Mouse (Mus musculus) limb, embryonic 14.5 days (tissue): ENCODE measurements around the gene Nup93. TPM values are rescaled to one million over a fixed set of nuclear protein-coding genes. Genes with fewer than 3 reads are reported as not detected.

ENCODE experiments used
- ATAC-seq: fragments of 200-750 bp; cut with Nextera tagmentation; 2 replicates; pipeline ENCODE4 v1.8.0; 2017; ENCODE audit warnings: low read depth, moderate number of reproducible peaks, moderate TSS enrichment; ENCODE audit not compliant: low FRiP score
- DNase-seq: peaks from one replicate; pipeline ENCODE4 v3.0.0-alpha.2; 2015; ENCODE audit warnings: low spot score
- H3K27ac ChIP-seq: fragments of 300-500 bp; sonication (generic); replicated peaks from 2 replicates; pipeline ENCODE4 v1.5.1; 2014; ENCODE audit warnings: low read depth, mild to moderate bottlenecking, low read length, moderate library complexity, mixed read lengths
- H3K27me3 ChIP-seq: fragments of 300-500 bp; sonication (generic); 2 replicates; pipeline ENCODE4 v1.6.1; 2014; ENCODE audit warnings: low read length, mixed read lengths; ENCODE audit not compliant: control insufficient read depth, insufficient read depth
- H3K36me3 ChIP-seq: fragments of 300-500 bp; sonication (generic); 2 replicates; pipeline ENCODE4 v1.6.1; 2014; ENCODE audit warnings: mild to moderate bottlenecking, low read length, moderate library complexity, mixed read lengths; ENCODE audit not compliant: control insufficient read depth, insufficient read depth
- H3K4me1 ChIP-seq: fragments of 300-500 bp; sonication (generic); 2 replicates; pipeline ENCODE4 v1.6.1; 2014; ENCODE audit warnings: antibody characterized with exemption, low read length, mixed read lengths; ENCODE audit not compliant: control insufficient read depth, insufficient read depth
- H3K4me2 ChIP-seq: fragments of 300-500 bp; sonication (generic); replicated peaks from 2 replicates; pipeline ENCODE4 v1.6.1; 2014; ENCODE audit warnings: low read depth, mild to moderate bottlenecking, low read length, moderate library complexity; ENCODE audit not compliant: severe bottlenecking
- H3K4me3 ChIP-seq: fragments of 300-500 bp; sonication (generic); replicated peaks from 2 replicates; pipeline ENCODE4 v1.5.1; 2014; ENCODE audit warnings: low read length
- H3K9ac ChIP-seq: fragments of 300-500 bp; sonication (generic); 2 replicates; pipeline ENCODE4 v1.6.1; 2014; ENCODE audit warnings: mild to moderate bottlenecking, low read depth, low read length, moderate library complexity; ENCODE audit not compliant: severe bottlenecking
- H3K9me3 ChIP-seq: fragments of 300-500 bp; sonication (generic); 2 replicates; pipeline ENCODE4 v1.6.1; 2016; ENCODE audit warnings: low read length; ENCODE audit not compliant: control insufficient read depth
- POLR2A ChIP-seq: fragments of 200-500 bp; IDR thresholded peaks from 2 replicates; pipeline ENCODE4 v1.8.0; 2012; ENCODE audit warnings: inconsistent platforms, mild to moderate bottlenecking, moderate library complexity, borderline replicate concordance; ENCODE audit not compliant: insufficient read depth, insufficient read length; ENCODE audit errors: extremely low read depth
- WGBS: fragments of 180-500 bp; shearing (Covaris S2); extraction: QIAGEN DNeasy Blood & Tissue Kit; methylation state at CpG from one replicate; pipeline ENCODE4 v1.1.7; 2014; 5-methylcytosine and 5-hydroxymethylcytosine counted together
- polyA plus RNA-seq, 2 experiments: library from polyadenylated mRNA; depleted of rRNA in 1 of 2; stranded (reverse) in 1 of 2; unstranded in 1 of 2; fragments of >200 nt; fragmentation: Nextera tagmentation in 1 of 2; extraction: Ambion mirVana in 1 of 2; gene quantifications; 2 replicates each; pipeline versions ENCODE4 v1.2.1 to v1.2.3; 2012 to 2014

Gene Nup93
- polyA plus RNA-seq, 2 experiments: 64.0 to 72.3 TPM

DNA sequence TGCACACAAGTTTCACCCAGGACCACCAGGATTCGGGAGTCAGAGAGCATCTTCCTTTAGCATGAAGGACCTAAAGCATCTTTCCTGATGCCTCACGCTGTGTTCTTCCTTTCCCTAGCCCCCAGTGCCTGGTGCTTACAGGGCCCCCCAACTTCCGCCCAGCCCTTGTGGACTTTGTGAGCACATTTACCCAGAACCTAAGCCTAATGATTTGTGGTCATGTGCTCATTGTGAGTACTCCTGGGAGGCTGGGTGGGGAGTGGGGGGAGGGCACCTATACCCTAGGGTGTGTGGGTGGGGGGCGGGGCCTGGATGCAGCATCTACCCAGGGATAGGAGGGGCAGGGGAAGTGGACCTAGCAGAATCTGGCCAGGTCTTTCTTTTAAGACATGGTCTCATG, 131.3 kb downstream of the Nup93 start:
- WGBS: 87% methylated on average over 4 of the region's 4 CpGs
- DNase-seq (no peak), ATAC-seq (no peak)
- no peak for TF ChIP-seq POLR2A
- H3K4me1 ChIP-seq: no peaks in the 10 kb centered on the region
- H3K4me2 ChIP-seq: no peak overlapping the region
- H3K4me3 ChIP-seq: no peak overlapping the region
- H3K9ac ChIP-seq: no peak overlapping the region
- no peak overlapping the region for H3K27ac ChIP-seq
- no peaks in the 10 kb centered on the region for H3K27me3 ChIP-seq
- no peaks in the 10 kb centered on the region for H3K9me3 ChIP-seq
- H3K36me3 ChIP-seq: no peaks in the 10 kb centered on the region

GRCm38 (mm10) chr8:94346264-94346663, 131.9 kb downstream of the Nup93 start:
- Histone ChIP-seq H3K9ac (no peak overlapping the region), H3K27me3 (no peaks in the 10 kb centered on the region), H3K27ac (no peak overlapping the region), H3K36me3 (no peaks in the 10 kb centered on the region), H3K4me2 (no peak overlapping the region), H3K4me1 (no peaks in the 10 kb centered on the region), H3K9me3 (no peaks in the 10 kb centered on the region), H3K4me3 (no peak overlapping the region)
- no peak for TF ChIP-seq POLR2A
- ATAC-seq (no peak), DNase-seq (no peak)
- WGBS: 88% methylated on average over 13 of the region's 13 CpGs

- Histone ChIP-seq H3K9ac (no peak overlapping the region), H3K27ac (no peak overlapping the region), H3K36me3 (no peaks in the 10 kb centered on the region), H3K4me3 (no peak overlapping the region), H3K4me2 (no peak overlapping the region), H3K4me1 (no peaks in the 10 kb centered on the region), H3K9me3 (no peaks in the 10 kb centered on the region), H3K27me3 (no peaks in the 10 kb centered on the region)
- ATAC-seq: no peak
- no peak for TF ChIP-seq POLR2A
- no peak for DNase-seq
- WGBS: 66% methylated on average over 9 of the region's 9 CpGs
Observed at GRCm38 (mm10) chr8:94348425-94348824, 134.1 kb downstream of the Nup93 start.

DNA sequence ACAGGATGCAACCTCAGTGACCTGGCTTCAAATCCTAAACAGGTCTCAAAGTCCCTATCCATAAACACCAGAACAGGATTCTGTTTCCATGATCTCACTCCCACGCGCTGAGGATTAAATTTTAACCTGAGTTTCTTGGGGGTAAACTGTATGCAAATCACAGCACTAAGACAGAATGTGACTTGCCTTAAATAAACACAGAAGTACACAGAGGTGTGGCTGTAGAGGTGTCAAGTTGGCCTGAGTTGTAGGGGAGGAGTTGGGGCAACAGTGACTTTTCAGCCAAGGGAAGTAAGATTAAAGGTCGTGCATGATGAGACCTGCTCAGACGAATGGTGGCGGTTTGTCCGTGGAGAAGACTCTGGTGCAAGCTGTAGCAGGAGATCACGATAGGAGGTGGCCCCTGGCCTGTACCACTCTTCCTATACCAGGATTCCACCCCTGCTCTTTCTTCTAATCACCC, 139.7 kb downstream of the Nup93 start:
- no peak for ATAC-seq
- no peaks in the 10 kb centered on the region for H3K27me3 ChIP-seq
- TF ChIP-seq POLR2A: no peak

DNA sequence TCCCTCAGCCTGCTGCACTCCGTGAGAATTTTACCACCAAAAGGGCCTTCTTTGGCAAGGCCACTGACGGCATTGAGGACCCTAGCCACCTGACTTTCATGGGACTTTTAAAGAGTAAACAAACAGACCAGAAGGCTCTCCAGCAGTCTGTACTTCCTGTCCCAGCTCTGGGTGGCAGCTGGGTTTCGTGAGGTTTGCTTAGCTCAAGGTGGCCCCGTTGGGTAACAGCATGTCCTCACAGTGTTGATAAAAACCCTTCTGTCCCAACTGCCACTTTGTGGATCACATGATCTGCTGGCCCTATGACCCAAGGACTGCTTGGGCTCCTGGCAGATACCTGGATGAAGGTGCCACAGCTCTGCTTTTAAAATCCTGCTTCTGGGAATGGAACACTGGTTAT, 140.2 kb downstream of the Nup93 start:
- ATAC-seq (no peak), DNase-seq (no peak)
- no peaks in the 10 kb centered on the region for H3K27me3 ChIP-seq
- no peaks in the 10 kb centered on the region for H3K36me3 ChIP-seq
- no peak overlapping the region for H3K4me2 ChIP-seq
- no peak overlapping the region for H3K9ac ChIP-seq
- no peak overlapping the region for H3K27ac ChIP-seq
- no peak overlapping the region for H3K4me3 ChIP-seq
- no peaks in the 10 kb centered on the region for H3K9me3 ChIP-seq
- no peak for TF ChIP-seq POLR2A
- no peaks in the 10 kb centered on the region for H3K4me1 ChIP-seq
- WGBS: 65% methylated on average over 4 of the region's 4 CpGs

More for the DNA sequence above, 139.7 kb downstream of the Nup93 start:
- WGBS: 75% methylated on average over 7 of the region's 7 CpGs
- no peak overlapping the region for H3K27ac ChIP-seq
- H3K9me3 ChIP-seq: no peaks in the 10 kb centered on the region
- no peak overlapping the region for H3K4me2 ChIP-seq
- no peaks in the 10 kb centered on the region for H3K36me3 ChIP-seq
- H3K4me1 ChIP-seq: no peaks in the 10 kb centered on the region
- H3K9ac ChIP-seq: no peak overlapping the region
- no peak overlapping the region for H3K4me3 ChIP-seq
- DNase-seq: no peak

DNA sequence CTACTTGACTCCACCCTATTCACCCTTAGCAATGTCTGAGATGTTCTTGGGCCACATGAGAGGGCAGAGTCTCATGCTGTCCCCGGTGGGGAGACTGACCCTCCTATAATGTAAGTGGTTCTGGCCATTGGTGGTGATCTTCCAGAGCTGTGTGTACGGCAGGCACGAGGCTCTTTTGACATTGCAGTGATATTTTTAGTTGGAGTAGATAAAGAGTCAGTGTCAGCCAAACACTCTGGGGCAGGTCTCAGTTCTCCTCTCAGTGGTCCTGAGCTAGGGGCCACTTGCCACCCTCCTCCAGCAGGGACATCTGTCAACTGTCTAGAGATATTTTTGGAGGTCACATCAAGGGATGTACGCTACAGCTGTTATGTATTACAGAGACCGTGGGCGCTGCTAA, 142.9 kb downstream of the Nup93 start:
- Histone ChIP-seq H3K27me3 (no peaks in the 10 kb centered on the region), H3K4me2 (no peak overlapping the region), H3K9me3 (no peaks in the 10 kb centered on the region), H3K9ac (no peak overlapping the region), H3K27ac (no peak overlapping the region), H3K4me1 (no peaks in the 10 kb centered on the region), H3K36me3 (no peaks in the 10 kb centered on the region), H3K4me3 (no peak overlapping the region)
- no peak for TF ChIP-seq POLR2A
- ATAC-seq: no peak
- 80% methylated on average over 6 of the region's 6 CpGs for WGBS
- DNase-seq: no peak
